Mouse (Mus musculus) liver, embryonic 14.5 days (tissue): ENCODE data around the gene Wrap53. TPM values are rescaled to one million over a fixed set of nuclear protein-coding genes. Genes with fewer than 3 reads are reported as not detected.

Source experiments
- ATAC-seq: fragments of 200-750 bp; cut with Nextera tagmentation; 2 replicates; pipeline ENCODE4 v1.8.0; 2017; ENCODE audit warnings: moderate number of reproducible peaks, mild to moderate bottlenecking, moderate library complexity; ENCODE audit not compliant: insufficient read depth
- DNase-seq, 3 experiments: peaks; one replicate each; pipeline ENCODE4 v3.0.0-alpha.2; 2012 to 2013; ENCODE audit warnings: low read depth in 3 of 3, low spot score in 3 of 3
- H3K27ac ChIP-seq: fragments of 300-500 bp; sonication (generic); 2 replicates; pipeline ENCODE4 v1.5.1; 2014; ENCODE audit warnings: moderate library complexity, mild to moderate bottlenecking, control low read depth, inconsistent platforms
- H3K27me3 ChIP-seq: fragments of 300-500 bp; sonication (generic); 2 replicates; pipeline ENCODE4 v1.6.1; 2014; ENCODE audit warnings: mild to moderate bottlenecking, low read length, moderate library complexity; ENCODE audit not compliant: control insufficient read depth, insufficient read depth
- H3K36me3 ChIP-seq: fragments of 300-500 bp; sonication (generic); replicated peaks from 2 replicates; pipeline ENCODE4 v1.6.1; 2014; ENCODE audit warnings: low read depth; ENCODE audit not compliant: control insufficient read depth, insufficient read depth
- H3K4me1 ChIP-seq, 2 experiments: fragments of 200-500 bp in 1 of 2; fragments of 300-500 bp in 1 of 2; sonication (generic) in 1 of 2; replicated peaks; 2 replicates each; pipeline ENCODE4 v1.6.1; 2012 to 2014; ENCODE audit warnings: antibody characterized with exemption in 1 of 2, inconsistent platforms in 1 of 2, low read length in 1 of 2; ENCODE audit not compliant: control insufficient read depth in 2 of 2, insufficient read depth in 2 of 2
- H3K4me2 ChIP-seq: fragments of 300-500 bp; sonication (generic); 2 replicates; pipeline ENCODE4 v1.6.1; 2014; ENCODE audit warnings: low read depth, mild to moderate bottlenecking, control low read depth, moderate library complexity
- H3K4me3 ChIP-seq, 2 experiments: fragments of 200-500 bp in 1 of 2; fragments of 300-500 bp in 1 of 2; sonication (generic) in 1 of 2; 2 replicates each; pipeline ENCODE4 v1.5.1; 2012 to 2014; ENCODE audit warnings: low read depth in 2 of 2, low read length in 2 of 2, mild to moderate bottlenecking in 2 of 2, control low read depth in 1 of 2, inconsistent platforms in 1 of 2, moderate library complexity in 1 of 2; ENCODE audit not compliant: insufficient read depth in 1 of 2
- H3K9ac ChIP-seq: fragments of 300-500 bp; sonication (generic); replicated peaks from 2 replicates; pipeline ENCODE4 v1.6.1; 2014; ENCODE audit warnings: mild to moderate bottlenecking, control low read depth, moderate library complexity
- H3K9me3 ChIP-seq: fragments of 300-500 bp; sonication (generic); 2 replicates; pipeline ENCODE4 v1.6.1; 2016; ENCODE audit warnings: low read length, mixed read lengths; ENCODE audit not compliant: control insufficient read depth
- CTCF ChIP-seq: IDR thresholded peaks from 2 replicates; pipeline ENCODE4 v1.5.1; 2016; ENCODE audit warnings: antibody characterized with exemption, low read depth, control low read depth
- EP300 ChIP-seq: IDR thresholded peaks from 2 replicates; pipeline ENCODE4 v1.6.1; 2016; ENCODE audit warnings: antibody characterized with exemption, low read depth
- WGBS: fragments of 180-500 bp; shearing (Covaris S2); extraction: QIAGEN DNeasy Blood & Tissue Kit; methylation state at CpG from one replicate; pipeline ENCODE4 v1.1.7; 2014; ENCODE audit not compliant: insufficient replicate concordance; 5-methylcytosine and 5-hydroxymethylcytosine counted together
- polyA plus RNA-seq, 2 experiments: library from polyadenylated mRNA; depleted of rRNA in 1 of 2; stranded (reverse) in 1 of 2; unstranded in 1 of 2; fragments of >200 nt; fragmentation: Nextera tagmentation in 1 of 2; extraction: Ambion mirVana in 1 of 2; gene quantifications; 2 replicates each; pipeline versions ENCODE4 v1.2.1 to v1.2.3; 2012 to 2014

The Wrap53 gene
- polyA plus RNA-seq, 2 experiments = 10.8 to 14.8 TPM

DNA sequence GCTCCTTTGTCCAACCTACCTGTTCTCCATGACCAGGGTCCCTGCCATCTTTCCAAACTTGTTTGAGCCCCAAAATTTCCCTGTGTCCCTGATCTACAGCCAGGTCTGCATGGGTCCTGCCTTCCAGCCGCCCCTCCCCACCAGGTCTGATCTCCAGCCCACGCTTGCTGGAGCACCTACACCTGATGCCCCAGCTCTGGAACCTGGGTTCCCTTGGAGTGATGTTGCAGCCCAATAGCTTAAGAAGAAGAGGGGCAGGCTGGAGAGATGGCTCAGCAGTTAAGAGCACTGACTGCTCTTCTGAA is 26.4 kb upstream of the Wrap53 start:
- no peak for TF ChIP-seq CTCF
- no peak for TF ChIP-seq EP300
- ATAC-seq (no peak), DNase-seq (no peak)
- Histone ChIP-seq H3K4me2 (peak overlapping the region; percentile 98), H3K9me3 (no peaks in the 10 kb centered on the region), H3K36me3 (no peaks in the 10 kb centered on the region), H3K4me1 (peaks cover 42 to 62% of the 10 kb centered on the region in 2 experiments), H3K27ac (peak overlapping the region; percentile 83), H3K9ac (peak overlapping the region; percentile 77), H3K4me3 (peak overlapping the region; percentile 52 to 69), H3K27me3 (no peaks in the 10 kb centered on the region)
- WGBS = 62% methylated on average over 2 of the region's 2 CpGs

DNA sequence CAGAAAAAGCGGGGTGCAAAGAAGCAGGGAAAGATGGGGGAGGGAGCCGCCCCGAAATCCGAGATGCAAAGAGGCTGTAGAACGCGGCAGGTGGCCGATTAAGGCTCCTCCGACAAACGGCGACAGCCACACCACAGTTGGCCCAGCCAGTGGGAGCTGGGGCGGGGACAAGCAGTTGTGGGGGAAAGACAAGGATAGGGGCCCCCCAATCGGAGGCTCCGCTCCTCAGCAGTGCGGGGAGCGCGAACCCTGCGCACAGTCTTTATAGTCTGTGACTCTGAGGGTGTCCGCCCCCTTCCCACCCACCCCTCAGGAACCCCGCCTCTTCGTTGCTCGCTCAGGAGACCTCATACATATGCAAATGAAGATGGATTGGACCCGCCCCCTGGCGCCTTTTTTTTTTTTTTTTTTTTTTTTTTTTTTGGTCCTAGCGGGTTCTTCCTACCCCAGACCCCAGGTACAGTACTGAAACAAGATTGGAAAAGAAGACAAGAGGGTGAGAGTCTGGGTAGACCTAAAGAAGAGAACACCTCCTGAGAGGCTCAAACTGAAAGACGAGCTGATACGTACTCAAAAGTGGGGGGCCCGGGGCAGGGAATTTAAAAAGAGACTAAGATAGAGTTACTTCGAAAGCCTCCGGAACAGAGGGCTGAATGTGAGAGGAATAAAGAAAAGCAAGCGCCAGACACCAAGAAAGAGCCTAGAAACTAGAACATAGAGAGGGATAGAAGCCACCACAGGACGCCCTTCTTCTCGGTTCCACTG is 25.9 kb upstream of the Wrap53 start, which contains the start of gene Atp1b2:
Gene Atp1b2, minus strand, starts transcription at position 217 of the 765 bp plus-strand sequence.
- 4% methylated on average over 32 of the region's 32 CpGs for WGBS
- peak within 1 kb of the TSS; percentile 69 to 71 for H3K4me3 ChIP-seq
- no peaks in the 10 kb centered on the region for H3K9me3 ChIP-seq
- peaks cover 47 to 68% of the 10 kb centered on the region in 2 experiments for H3K4me1 ChIP-seq
- H3K27me3 ChIP-seq = no peaks in the 10 kb centered on the region
- H3K9ac ChIP-seq = peak within 1 kb of the TSS; percentile 86
- H3K36me3 ChIP-seq = peaks cover 2% of the 10 kb centered on the region
- peak within 1 kb of the TSS; percentile 98 for H3K4me2 ChIP-seq
- no peak for TF ChIP-seq CTCF
- TF ChIP-seq EP300 = peak; percentile 58
- DNase-seq = peak; percentile 88 to 91 (median 90)
- peak; percentile 90 for ATAC-seq
- H3K27ac ChIP-seq = peak within 1 kb of the TSS; percentile 83

DNA sequence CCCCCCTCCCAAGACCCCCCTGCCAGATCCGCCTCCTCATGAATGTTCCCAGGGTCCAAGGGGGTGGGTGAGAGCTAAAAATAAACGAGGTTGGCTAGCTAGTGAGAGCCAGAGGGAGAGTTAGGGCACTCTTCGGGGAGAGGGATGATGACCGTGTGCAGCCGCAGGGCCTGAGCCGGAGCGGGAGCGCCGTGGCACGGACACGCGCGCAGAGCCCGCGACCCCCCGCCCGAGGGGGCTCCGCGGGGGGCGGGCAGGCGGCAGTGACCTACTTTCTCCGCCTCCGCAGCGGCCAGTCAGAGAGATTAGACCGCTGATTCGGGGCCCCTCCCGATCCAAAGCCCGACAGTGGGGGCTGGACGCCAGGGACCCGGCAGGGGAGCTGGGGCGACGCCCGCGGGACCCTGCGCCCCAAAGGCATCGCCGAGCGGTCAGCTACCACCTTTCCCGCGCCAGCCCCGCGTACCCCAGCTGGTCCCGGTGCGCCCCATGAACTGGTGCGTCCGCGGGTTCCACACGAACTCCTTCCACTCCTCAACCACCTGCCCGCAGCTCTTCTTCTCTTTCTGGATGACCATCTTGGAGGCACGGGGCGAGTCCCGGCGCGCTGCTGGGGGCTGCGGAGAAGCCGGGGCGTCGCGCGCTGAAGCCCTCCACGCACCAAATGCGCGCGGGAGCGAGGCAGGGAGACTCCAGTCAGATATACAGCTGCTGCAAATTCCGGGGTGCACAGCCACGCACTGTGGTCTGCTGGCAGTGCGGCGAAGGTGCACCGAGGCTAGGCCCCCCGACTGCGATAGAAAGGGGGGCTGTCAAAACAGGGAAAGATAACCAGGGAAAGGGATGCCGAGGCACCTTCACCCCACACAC is 25.0 kb upstream of the Wrap53 start:
- peak overlapping the region; percentile 86 for H3K9ac ChIP-seq
- TF ChIP-seq EP300 = no peak
- no peak for TF ChIP-seq CTCF
- DNase-seq = no peak
- H3K9me3 ChIP-seq = no peaks in the 10 kb centered on the region
- H3K4me3 ChIP-seq = peak overlapping the region; percentile 69 to 71
- ATAC-seq = peak; percentile 21
- H3K27me3 ChIP-seq = no peaks in the 10 kb centered on the region
- H3K27ac ChIP-seq = peak overlapping the region; percentile 83
- peak overlapping the region; percentile 98 for H3K4me2 ChIP-seq
- peaks cover 53 to 71% of the 10 kb centered on the region in 2 experiments for H3K4me1 ChIP-seq
- under 1% methylated on average over 68 of the region's 73 CpGs for WGBS
- H3K36me3 ChIP-seq = peaks cover 9% of the 10 kb centered on the region

DNA sequence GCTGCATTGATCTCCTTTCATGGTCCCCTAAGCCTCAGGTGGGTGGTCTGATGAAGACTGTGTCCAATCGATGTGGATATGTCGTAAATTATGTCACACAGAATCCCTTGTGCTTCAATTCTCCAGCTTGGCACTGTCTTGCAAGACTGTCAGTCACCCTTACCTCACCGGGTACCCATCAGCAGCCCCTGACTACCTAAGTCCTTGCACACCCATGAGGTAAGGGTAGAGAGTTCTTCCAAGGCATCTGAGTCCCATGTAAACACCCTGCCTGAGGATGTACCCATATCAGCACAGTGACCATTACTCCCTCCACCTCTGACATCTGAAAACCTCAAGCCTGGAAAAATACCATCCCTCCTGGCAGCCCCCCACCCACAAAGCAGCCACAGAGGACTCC is 24.3 kb upstream of the Wrap53 start:
- no peaks in the 10 kb centered on the region for H3K9me3 ChIP-seq
- TF ChIP-seq EP300 (no peak), CTCF (no peak)
- WGBS = 51% methylated on average over 3 of the region's 3 CpGs
- H3K27me3 ChIP-seq = no peaks in the 10 kb centered on the region
- peak overlapping the region; percentile 86 for H3K9ac ChIP-seq
- DNase-seq (no peak), ATAC-seq (no peak)
- peaks cover 9% of the 10 kb centered on the region for H3K36me3 ChIP-seq
- H3K4me1 ChIP-seq = peaks cover 53 to 75% of the 10 kb centered on the region in 2 experiments
- H3K4me2 ChIP-seq = peak overlapping the region; percentile 98
- H3K27ac ChIP-seq = peak overlapping the region; percentile 83
- peak overlapping the region; percentile 69 to 71 for H3K4me3 ChIP-seq

DNA sequence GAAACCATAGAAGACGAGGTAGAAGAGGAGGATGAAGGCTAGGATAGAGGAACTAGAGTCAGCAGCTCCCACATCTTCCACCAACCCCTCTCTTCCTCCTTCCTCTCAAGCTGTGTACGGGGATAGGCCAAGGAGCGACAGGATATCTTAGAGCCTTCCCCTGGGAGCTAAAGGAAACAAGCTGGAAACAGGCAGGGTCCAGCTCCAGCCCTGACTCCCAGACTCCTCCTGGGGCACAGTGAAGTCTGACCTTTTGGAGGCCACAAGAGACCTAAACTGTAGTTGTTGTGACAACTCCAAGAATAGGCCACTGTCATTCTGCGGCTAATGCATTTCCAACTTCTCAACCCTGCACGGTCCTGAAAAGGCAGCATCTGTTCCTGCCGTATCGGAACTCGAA is 23.5 kb upstream of the Wrap53 start:
- H3K27ac ChIP-seq = no peak overlapping the region
- no peaks in the 10 kb centered on the region for H3K27me3 ChIP-seq
- 73% methylated on average over 8 of the region's 8 CpGs for WGBS
- DNase-seq (no peak), ATAC-seq (no peak)
- H3K4me3 ChIP-seq = peak overlapping the region; percentile 69 to 71; a peak in 3 of 4 replicates
- peak overlapping the region; percentile 98 for H3K4me2 ChIP-seq
- peaks cover 50 to 70% of the 10 kb centered on the region in 2 experiments for H3K4me1 ChIP-seq
- H3K9me3 ChIP-seq = no peaks in the 10 kb centered on the region
- H3K36me3 ChIP-seq = peaks cover 9% of the 10 kb centered on the region
- no peak overlapping the region; the same call in 1 of the 2 replicates for H3K9ac ChIP-seq
- no peak for TF ChIP-seq EP300
- no peak for TF ChIP-seq CTCF
